Mouse (Mus musculus) megakaryocyte, adult 5-6 weeks (primary cell): ENCODE measurements around the gene Zfp825. TPM values are rescaled to one million over a fixed set of nuclear protein-coding genes. Genes with fewer than 3 reads are reported as not detected.
A peak's percentile ranks its signal among the peaks of the same experiment; 100 is the strongest.
"Not testable (repeated sequence)": the region's sequence is repeated elsewhere in the genome, so short reads cannot be mapped to it uniquely, and the experiment has no call there.

Experiments
- ATAC-seq: 2 replicates; pipeline ENCODE4 v1.8.0; 2016; ENCODE audit warnings: mild to moderate bottlenecking, inconsistent platforms; ENCODE audit not compliant: poor library complexity, severe bottlenecking
- total RNA-seq, 2 experiments: library from RNA; stranded (forward) in 1 of 2; stranded (reverse) in 1 of 2; fragments of 153-499, 151-499 nt in 1 of 2; fragments of 221-1000, 200-1000 nt in 1 of 2; gene quantifications; 2 replicates each; pipeline versions ENCODE4 v1.2.3 to v1.2.4; 2015 to 2017

Zfp825 gene
- total RNA-seq (2015) (21.2 and 28.7 TPM in 2 replicates), total RNA-seq (2017) (8.4 and 12.4 TPM in 2 replicates)

- peak; percentile 97 for ATAC-seq
Measured at GRCm38 (mm10) chr13:74493911-74494679, at the start of gene Zfp825. Gene Zfp825, minus strand, starts transcription at chr13:74493992.

- peak; percentile 41; the same call in 1 of the 2 replicates for ATAC-seq
Measured at GRCm38 (mm10) chr13:74535418-74535817, 41.6 kb upstream of the Zfp825 start.

DNA sequence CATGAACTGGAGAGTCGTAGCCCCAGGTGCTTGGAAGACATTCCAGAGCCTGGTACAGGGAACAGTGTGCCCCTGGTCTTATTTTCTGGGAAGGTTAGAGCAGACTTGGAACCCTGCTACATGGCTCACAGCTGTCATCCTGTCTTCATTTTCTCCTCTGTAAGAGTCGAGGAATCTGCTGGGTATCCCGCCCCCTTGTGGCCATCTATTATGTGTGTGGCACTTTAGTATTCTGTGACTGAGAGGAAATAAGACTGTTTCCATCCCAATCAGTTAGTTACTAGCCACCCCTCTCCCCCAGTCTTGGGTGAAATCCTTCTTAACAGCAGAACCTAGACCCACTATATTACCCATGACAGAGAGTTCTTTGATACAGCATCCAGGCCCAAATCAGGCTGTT lies 41.1 kb upstream of the Zfp825 start:
- ATAC-seq, result peak; percentile 83

DNA sequence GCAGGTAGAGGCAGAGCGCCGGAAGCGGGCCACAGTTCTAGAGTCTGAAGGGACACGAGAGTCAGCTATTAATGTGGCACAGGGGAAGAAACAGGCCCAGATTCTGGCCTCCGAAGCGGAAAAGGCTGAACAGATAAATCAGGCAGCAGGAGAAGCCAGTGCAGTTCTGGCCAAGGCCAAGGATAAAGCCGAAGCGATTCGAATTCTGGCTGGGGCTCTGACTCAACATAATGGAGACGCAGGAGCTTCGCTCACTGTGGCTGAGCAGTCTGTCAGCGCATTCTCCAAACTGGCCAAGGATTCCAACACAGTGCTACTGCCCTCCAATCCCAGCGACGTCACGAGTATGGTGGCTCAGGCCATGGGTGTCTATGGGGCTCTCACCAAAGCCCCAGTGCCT lies 40.3 kb upstream of the Zfp825 start:
- no peak for ATAC-seq

GRCm38 (mm10) chr13:74531251-74531650 lies 37.5 kb upstream of the Zfp825 start:
- ATAC-seq, result not testable (repeated sequence)

- ATAC-seq, result peak; percentile 73
Measured at GRCm38 (mm10) chr13:74529372-74529715, 35.6 kb upstream of the Zfp825 start.

GRCm38 (mm10) chr13:74528519-74529371 lies 35.0 kb upstream of the Zfp825 start:
- peak; percentile 51 for ATAC-seq

GRCm38 (mm10) chr13:74522481-74523237 lies 28.9 kb upstream of the Zfp825 start:
- ATAC-seq, result peak; percentile 92

GRCm38 (mm10) chr13:74522141-74522480 lies 28.3 kb upstream of the Zfp825 start:
- not testable (repeated sequence) for ATAC-seq

- ATAC-seq, result not testable (repeated sequence)
Measured at GRCm38 (mm10) chr13:74507981-74508380, 14.2 kb upstream of the Zfp825 start.

DNA sequence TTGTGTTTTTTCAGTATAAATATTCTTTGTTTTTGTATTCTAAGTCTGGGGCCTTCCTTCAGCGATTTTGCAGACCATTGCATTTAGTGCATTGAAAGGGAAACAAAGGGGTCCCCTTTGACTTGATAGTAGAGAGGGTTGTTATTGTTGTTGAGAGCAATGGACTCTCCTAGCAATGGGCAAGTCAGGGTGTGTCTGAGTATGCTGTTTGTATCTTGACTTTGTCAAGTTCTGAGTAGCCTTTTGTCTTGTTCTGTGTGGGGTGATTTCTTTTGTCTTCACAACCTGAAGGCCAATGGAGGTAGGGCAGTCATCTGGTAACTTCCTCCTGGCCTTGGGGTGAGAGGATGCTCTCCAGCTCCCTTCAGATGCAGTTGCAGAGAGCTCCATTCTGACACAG lies 9.1 kb upstream of the Zfp825 start:
- not testable (repeated sequence) for ATAC-seq

DNA sequence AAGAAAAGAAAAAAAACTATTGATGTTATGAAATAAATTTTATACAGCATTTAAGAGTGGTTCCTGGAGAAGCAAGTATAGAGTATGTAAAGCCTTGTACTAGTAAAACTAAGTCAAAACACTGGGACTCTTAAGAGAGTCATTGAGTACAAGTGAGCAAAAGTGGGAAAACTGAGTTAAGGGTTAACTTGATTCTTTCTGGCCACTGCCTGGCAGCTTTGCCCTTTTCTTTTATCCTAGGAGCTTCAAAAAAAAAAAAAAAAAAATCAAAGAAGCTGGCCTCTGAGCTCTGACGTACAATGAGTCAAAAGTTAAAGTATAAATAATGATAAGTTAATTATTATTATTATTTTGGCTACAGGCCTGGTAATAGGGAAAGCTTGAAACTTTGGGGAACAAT lies 5.9 kb upstream of the Zfp825 start:
- ATAC-seq, result not testable (repeated sequence)

DNA sequence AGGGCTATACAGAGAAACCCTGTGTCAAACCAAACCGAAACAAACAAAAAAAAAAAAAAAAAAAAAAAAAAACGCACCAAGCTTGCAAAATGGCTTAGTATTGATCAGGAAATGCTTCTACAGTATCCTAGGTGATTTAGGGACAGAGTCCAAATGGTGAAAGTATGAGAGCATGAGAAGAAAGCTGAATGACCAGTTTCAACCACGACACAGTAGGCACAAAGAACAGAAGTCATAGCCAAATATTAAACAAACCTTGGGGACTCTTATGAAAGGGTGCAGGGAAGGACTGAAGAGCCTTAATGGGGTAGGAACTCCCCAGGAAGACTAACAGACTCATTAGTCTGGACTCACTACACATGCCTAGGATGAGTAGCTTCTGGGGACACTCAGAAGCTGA lies 9.5 kb downstream of the Zfp825 start:
- ATAC-seq, result not testable (repeated sequence)

GRCm38 (mm10) chr13:74471468-74471867 lies 22.3 kb downstream of the Zfp825 start:
- peak; percentile 66 for ATAC-seq

DNA sequence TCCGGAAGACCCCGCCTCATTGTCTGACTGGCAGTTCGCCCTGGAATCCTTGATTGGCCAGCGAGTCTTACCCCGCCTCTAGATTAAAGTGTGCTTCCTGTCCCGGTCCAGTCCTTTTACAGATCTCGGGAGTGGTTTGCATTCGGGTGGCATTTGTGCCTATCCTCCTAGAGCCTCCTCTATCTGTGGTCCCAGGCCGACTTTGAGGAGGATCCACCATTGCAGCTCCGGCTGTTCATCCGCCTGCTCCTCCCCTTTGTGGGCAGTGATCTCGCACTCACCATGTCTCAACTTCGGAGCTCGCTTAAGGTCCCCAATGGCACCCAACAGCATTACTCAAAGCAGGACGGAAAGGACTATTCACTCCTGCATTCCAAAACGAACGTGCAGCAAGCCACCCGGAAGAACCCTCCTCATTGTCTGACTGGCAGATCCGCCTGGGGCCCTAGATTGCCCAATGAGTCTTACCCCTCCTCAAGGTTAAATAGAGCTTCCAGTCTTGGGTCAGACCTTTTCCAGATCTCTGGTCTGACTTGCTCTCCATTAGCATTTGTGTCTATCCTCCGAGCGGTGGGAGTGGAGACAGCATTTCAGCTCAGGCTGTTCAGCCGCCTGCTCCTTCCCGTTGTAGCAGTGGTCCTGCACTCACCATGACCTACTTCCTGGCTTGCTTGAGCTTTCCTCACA lies 30.9 kb downstream of the Zfp825 start:
- ATAC-seq, result peak; percentile 99

- not testable (repeated sequence) for ATAC-seq
Measured at GRCm38 (mm10) chr13:74462318-74462698, 31.5 kb downstream of the Zfp825 start.

- ATAC-seq, result no peak
Measured at GRCm38 (mm10) chr13:74439895-74440294, 53.9 kb downstream of the Zfp825 start.
